Mouse (Mus musculus): ENCODE results near the gene Cdkal1.

GRCm38 (mm10) chr13:29655841-29656365 is 199.6 kb downstream of the Cdkal1 start:
- TF ChIP-seq POLR2A (IDR thresholded peaks at IDR 0.05; ENCODE audit: insufficient read length, low read depth), result no peak
- TF ChIP-seq MAX (IDR thresholded peaks at IDR 0.05; ENCODE audit: low read depth), result no peak
- no peak for TF ChIP-seq MYOD1 (IDR thresholded peaks at IDR 0.05; ENCODE audit: control insufficient read depth in 1 of 3, insufficient read length in 2 of 3, low read depth in 2 of 3)
- TF ChIP-seq E2F4 (IDR thresholded peaks at IDR 0.05; ENCODE audit: insufficient read depth), result no peak
- TF ChIP-seq POLR2AphosphoS2 (IDR thresholded peaks at IDR 0.05; ENCODE audit: insufficient read length, low read depth), result no peak
- TF ChIP-seq USF1 (IDR thresholded peaks at IDR 0.05; ENCODE audit: low read depth), result no peak
- no peak for TF ChIP-seq REST (IDR thresholded peaks at IDR 0.05; ENCODE audit: insufficient read depth, insufficient read length)
- no peak for TF ChIP-seq TCF3 (IDR thresholded peaks at IDR 0.05; ENCODE audit: insufficient read length, low read depth)
- no peak for TF ChIP-seq TCF12 (IDR thresholded peaks at IDR 0.05; ENCODE audit: insufficient read depth, poor library complexity, severe bottlenecking)

Data from myocyte (in vitro differentiated cells).